Mouse (Mus musculus): ENCODE measurements at regions not wholly inside any gene's neighbourhood (a gene's known extent, or its start where the extent isn't known, plus 50 kb on each side); places are given as distances from the start of the nearest gene placed in this dataset.

DNA sequence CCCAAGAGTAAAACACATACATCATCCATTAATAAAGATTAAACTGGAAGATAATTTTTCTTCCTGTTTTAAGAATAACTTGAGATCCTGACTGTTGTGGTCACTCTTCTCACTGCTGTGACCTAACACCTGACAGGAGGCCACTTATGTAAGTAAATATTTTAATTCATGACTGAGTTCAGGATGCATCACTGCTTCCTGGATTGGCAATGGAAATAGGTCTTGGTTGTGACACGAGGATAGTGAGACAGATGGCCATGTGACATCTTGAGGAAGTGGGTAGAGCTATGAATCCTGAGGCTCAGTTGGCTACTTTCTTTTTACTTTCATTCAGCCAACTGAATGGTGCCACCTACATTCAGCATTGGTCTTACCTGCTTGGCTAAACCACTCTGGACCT lies 2649.8 kb upstream of the Gm7489 start:
- TF ChIP-seq CTCF (IDR thresholded peaks at IDR 0.05; ENCODE audit: borderline replicate concordance, insufficient read depth, low read length) (no peak), POLR2A (IDR thresholded peaks at IDR 0.05; ENCODE audit: low read depth, low read length) (no peak)

Measured in embryonic fibroblast, embryonic 13.5 days (primary cell).